Mouse (Mus musculus): ENCODE measurements around the gene Hbp1.

Gene Hbp1

GRCm38 (mm10) chr12:31948101-31949000 is 2.0 kb downstream of the Hbp1 start:
- H3K36me3 ChIP-seq (ENCODE audit: insufficient read depth, low read length) = peaks cover 6% of the 10 kb centered on the region
- no peaks in the 10 kb centered on the region for H3K27me3 ChIP-seq (ENCODE audit: insufficient read depth, low read length)
- TF ChIP-seq CTCF (conservative IDR thresholded peaks at IDR 0.05; ENCODE audit: low read length) = no peak
- no peak for TF ChIP-seq NANOG (IDR thresholded peaks at IDR 0.05; ENCODE audit: borderline replicate concordance, low read length)
- TF ChIP-seq POU5F1 (IDR thresholded peaks at IDR 0.05; ENCODE audit: borderline replicate concordance, low read length) = no peak
- H3K4me1 ChIP-seq (replicated peaks; ENCODE audit: low read depth, low read length) = peaks cover 54% of the 10 kb centered on the region
- H3K4me3 ChIP-seq (replicated peaks; ENCODE audit: low read length) = peak overlapping the region; percentile 88
- H3K9me3 ChIP-seq (ENCODE audit: low read length) = no peaks in the 10 kb centered on the region

DNA sequence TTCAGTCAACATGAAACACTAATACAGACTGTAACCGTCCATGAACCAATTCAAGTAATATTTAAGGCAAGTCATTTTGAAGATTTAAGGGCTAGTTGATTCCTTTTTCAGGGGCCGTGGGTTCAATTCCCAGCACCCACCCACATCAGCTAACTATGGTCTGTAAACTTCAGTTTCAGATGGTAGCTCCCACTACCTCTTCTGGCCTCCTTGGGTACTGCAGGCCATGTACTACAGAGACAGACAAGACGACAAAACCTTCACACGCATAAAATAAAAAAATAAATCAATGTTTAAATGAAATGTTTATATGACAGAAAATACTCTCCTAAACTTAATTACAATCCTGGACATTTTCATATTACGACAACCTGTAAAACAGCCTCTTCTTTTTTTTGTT is 2.9 kb downstream of the Hbp1 start:
- TF ChIP-seq POU5F1 (IDR thresholded peaks at IDR 0.05; ENCODE audit: borderline replicate concordance, low read length) (no peak), CTCF (conservative IDR thresholded peaks at IDR 0.05; ENCODE audit: low read length) (peak; percentile 65)
- Histone ChIP-seq H3K36me3 (ENCODE audit: insufficient read depth, low read length) (peaks cover 15% of the 10 kb centered on the region), H3K27me3 (ENCODE audit: insufficient read depth, low read length) (no peaks in the 10 kb centered on the region), H3K4me1 (replicated peaks; ENCODE audit: low read depth, low read length) (peaks cover 57% of the 10 kb centered on the region), H3K4me3 (replicated peaks; ENCODE audit: low read length) (no peak overlapping the region), H3K9me3 (ENCODE audit: low read length) (no peaks in the 10 kb centered on the region)

GRCm38 (mm10) chr12:31944405-31944804 is 5.9 kb downstream of the Hbp1 start:
- H3K4me1 ChIP-seq (replicated peaks; ENCODE audit: low read depth, low read length) = peaks cover 48% of the 10 kb centered on the region
- H3K4me3 ChIP-seq (replicated peaks; ENCODE audit: low read length) = no peak overlapping the region
- H3K36me3 ChIP-seq (ENCODE audit: insufficient read depth, low read length) = peaks cover 42% of the 10 kb centered on the region
- no peaks in the 10 kb centered on the region for H3K27me3 ChIP-seq (ENCODE audit: insufficient read depth, low read length)
- H3K9me3 ChIP-seq (ENCODE audit: low read length) = no peaks in the 10 kb centered on the region
- TF ChIP-seq CTCF (conservative IDR thresholded peaks at IDR 0.05; ENCODE audit: low read length) (no peak), POU5F1 (IDR thresholded peaks at IDR 0.05; ENCODE audit: borderline replicate concordance, low read length) (no peak), NANOG (IDR thresholded peaks at IDR 0.05; ENCODE audit: borderline replicate concordance, low read length) (no peak)

- Histone ChIP-seq H3K9me3 (ENCODE audit: low read length) (no peaks in the 10 kb centered on the region), H3K36me3 (ENCODE audit: insufficient read depth, low read length) (peaks cover 55% of the 10 kb centered on the region), H3K4me3 (replicated peaks; ENCODE audit: low read length) (no peak overlapping the region), H3K4me1 (replicated peaks; ENCODE audit: low read depth, low read length) (peaks cover 56% of the 10 kb centered on the region), H3K27me3 (ENCODE audit: insufficient read depth, low read length) (no peaks in the 10 kb centered on the region)
- TF ChIP-seq POU5F1 (IDR thresholded peaks at IDR 0.05; ENCODE audit: borderline replicate concordance, low read length) (no peak), CTCF (conservative IDR thresholded peaks at IDR 0.05; ENCODE audit: low read length) (no peak), NANOG (IDR thresholded peaks at IDR 0.05; ENCODE audit: borderline replicate concordance, low read length) (no peak)
These were observed 7.2 kb downstream of the Hbp1 start for GRCm38 (mm10) chr12:31943020-31943654.

DNA sequence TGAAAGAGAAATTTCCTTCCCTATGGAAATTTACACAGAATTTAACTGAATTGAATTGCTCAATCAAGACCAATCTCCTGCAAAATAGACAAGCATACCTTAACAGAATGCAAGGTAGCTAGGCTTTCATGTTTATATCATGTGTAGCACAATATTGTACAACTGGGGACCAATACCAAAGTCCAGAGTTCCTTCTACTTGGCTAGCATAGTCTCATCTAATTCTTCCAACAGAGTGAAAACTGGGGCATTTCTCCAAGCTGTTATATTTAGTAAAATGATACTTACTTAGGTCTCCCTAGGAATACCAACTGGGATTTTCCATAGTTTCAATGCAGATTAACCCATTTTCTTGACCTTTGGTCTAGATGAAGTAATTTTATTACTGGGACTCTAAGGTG is 11.3 kb downstream of the Hbp1 start:
- no peaks in the 10 kb centered on the region for H3K27me3 ChIP-seq (ENCODE audit: insufficient read depth, low read length)
- H3K4me3 ChIP-seq (replicated peaks; ENCODE audit: low read length) = no peak overlapping the region
- no peaks in the 10 kb centered on the region for H3K9me3 ChIP-seq (ENCODE audit: low read length)
- H3K4me1 ChIP-seq (replicated peaks; ENCODE audit: low read depth, low read length) = peaks cover 39% of the 10 kb centered on the region
- TF ChIP-seq POU5F1 (IDR thresholded peaks at IDR 0.05; ENCODE audit: borderline replicate concordance, low read length) (no peak), CTCF (conservative IDR thresholded peaks at IDR 0.05; ENCODE audit: low read length) (no peak), NANOG (IDR thresholded peaks at IDR 0.05; ENCODE audit: borderline replicate concordance, low read length) (no peak)
- H3K36me3 ChIP-seq (ENCODE audit: insufficient read depth, low read length) = peaks cover 92% of the 10 kb centered on the region

DNA sequence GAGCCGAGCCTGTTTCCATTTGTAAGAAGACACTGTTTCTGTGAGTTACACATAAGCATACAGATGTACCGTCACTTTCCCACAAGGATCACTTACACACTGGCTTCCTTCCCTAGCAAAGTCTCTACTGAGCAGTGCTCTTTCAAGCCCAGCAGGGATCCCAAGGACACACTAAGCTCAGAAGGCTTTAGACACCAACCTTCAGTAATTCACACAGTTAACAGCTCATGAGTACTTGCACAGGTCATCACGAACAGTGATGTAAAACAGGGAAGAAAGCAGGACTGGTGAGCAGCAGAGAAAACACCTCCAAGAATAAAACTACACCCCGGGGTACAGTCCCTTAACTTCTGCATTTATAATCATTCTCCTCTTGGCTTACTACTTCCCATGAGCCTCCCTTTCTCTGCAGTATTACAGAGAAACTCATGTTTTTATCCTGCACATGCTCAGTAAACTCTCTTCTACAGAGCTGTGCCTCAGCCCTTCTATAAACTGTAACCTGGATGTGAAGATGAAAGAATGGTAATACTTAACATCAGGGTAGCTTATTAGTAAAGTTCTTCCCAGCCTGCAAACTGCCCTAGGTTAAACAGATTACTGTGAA is 11.8 kb downstream of the Hbp1 start:
- H3K4me1 ChIP-seq (replicated peaks; ENCODE audit: low read depth, low read length) = peaks cover 34% of the 10 kb centered on the region
- TF ChIP-seq POU5F1 (IDR thresholded peaks at IDR 0.05; ENCODE audit: borderline replicate concordance, low read length) (no peak), NANOG (IDR thresholded peaks at IDR 0.05; ENCODE audit: borderline replicate concordance, low read length) (peak; percentile 78; the same call in 1 of the 2 replicates)
- peaks cover 92% of the 10 kb centered on the region for H3K36me3 ChIP-seq (ENCODE audit: insufficient read depth, low read length)
- H3K27me3 ChIP-seq (ENCODE audit: insufficient read depth, low read length) = no peaks in the 10 kb centered on the region
- no peak overlapping the region for H3K4me3 ChIP-seq (replicated peaks; ENCODE audit: low read length)
- H3K9me3 ChIP-seq (ENCODE audit: low read length) = no peaks in the 10 kb centered on the region

DNA sequence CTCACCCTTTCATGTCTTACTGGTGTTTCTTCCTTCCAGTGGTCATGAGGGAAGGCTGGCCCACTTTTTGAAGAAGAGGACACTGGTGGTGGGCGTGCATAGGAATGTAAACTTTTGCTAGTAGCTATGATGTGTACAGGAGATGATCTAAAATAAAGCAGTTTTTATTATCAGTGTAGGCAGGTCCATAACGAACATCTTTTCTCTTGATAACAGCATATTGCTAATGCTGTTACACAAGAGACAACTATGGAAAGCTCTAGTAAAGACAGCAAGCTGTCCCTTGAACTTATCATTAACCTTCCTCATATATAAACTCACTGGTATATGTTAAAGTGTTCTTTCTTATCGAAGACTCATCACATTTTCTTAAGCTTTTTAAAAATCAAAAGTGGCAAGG is 12.7 kb downstream of the Hbp1 start:
- peaks cover 30% of the 10 kb centered on the region for H3K4me1 ChIP-seq (replicated peaks; ENCODE audit: low read depth, low read length)
- no peak for TF ChIP-seq CTCF (conservative IDR thresholded peaks at IDR 0.05; ENCODE audit: low read length)
- TF ChIP-seq NANOG (IDR thresholded peaks at IDR 0.05; ENCODE audit: borderline replicate concordance, low read length) = no peak
- TF ChIP-seq POU5F1 (IDR thresholded peaks at IDR 0.05; ENCODE audit: borderline replicate concordance, low read length) = no peak
- H3K4me3 ChIP-seq (replicated peaks; ENCODE audit: low read length) = no peak overlapping the region
- no peaks in the 10 kb centered on the region for H3K9me3 ChIP-seq (ENCODE audit: low read length)
- H3K27me3 ChIP-seq (ENCODE audit: insufficient read depth, low read length) = no peaks in the 10 kb centered on the region
- H3K36me3 ChIP-seq (ENCODE audit: insufficient read depth, low read length) = peaks cover 92% of the 10 kb centered on the region

DNA sequence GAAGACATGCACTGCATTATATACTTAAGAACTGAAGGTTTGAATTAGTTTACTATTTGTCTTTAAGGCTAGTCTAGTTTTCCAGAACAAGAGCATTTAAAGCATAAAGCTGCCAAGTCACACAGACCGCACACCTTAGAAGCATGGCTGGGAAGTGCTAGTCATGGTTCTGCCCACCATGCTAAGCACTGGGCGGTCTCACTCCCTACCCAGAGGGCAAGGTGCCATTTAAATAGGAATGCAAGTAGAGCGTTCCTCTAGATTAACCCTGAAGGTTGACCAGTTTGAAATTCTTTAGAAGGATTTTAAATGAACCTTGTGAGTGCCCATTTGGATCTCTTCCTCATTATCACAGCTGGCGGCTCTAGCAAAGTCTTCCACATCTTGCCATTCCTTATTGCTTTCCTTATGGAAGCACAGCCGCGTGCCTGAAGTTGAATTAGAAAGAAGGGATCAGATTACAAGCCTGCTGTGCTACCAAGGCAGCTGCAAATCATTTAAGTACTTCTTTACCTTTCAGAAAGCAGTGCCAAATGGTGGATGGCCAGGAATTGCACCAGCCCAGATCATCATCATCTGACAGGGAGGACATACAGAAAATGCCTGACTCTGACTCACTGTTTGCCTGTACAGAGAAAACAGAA is 13.6 kb downstream of the Hbp1 start:
- no peaks in the 10 kb centered on the region for H3K9me3 ChIP-seq (ENCODE audit: low read length)
- peaks cover 92% of the 10 kb centered on the region for H3K36me3 ChIP-seq (ENCODE audit: insufficient read depth, low read length)
- peaks cover 30% of the 10 kb centered on the region for H3K4me1 ChIP-seq (replicated peaks; ENCODE audit: low read depth, low read length)
- no peak for TF ChIP-seq CTCF (conservative IDR thresholded peaks at IDR 0.05; ENCODE audit: low read length)
- no peaks in the 10 kb centered on the region for H3K27me3 ChIP-seq (ENCODE audit: insufficient read depth, low read length)
- H3K4me3 ChIP-seq (replicated peaks; ENCODE audit: low read length) = no peak overlapping the region

Measured in E14TG2a.4 (cell line).